Mouse (Mus musculus) small intestine, adult 2 months (tissue): Measurements from ENCODE around the gene Tubb4b.

Experiments
- CTCF ChIP-seq: fragments of 200-500 bp; IDR thresholded peaks from 2 replicates; pipeline ENCODE4 v1.5.1; 2012; ENCODE audit warnings: low read depth, mild to moderate bottlenecking, control low read depth, inconsistent platforms, low read length, moderate library complexity, mixed read lengths; ENCODE audit not compliant: insufficient replicate concordance, insufficient read length; ENCODE audit errors: extremely low read depth
- POLR2A ChIP-seq: fragments of 200-500 bp; IDR thresholded peaks from 2 replicates; pipeline ENCODE4 v1.6.1; 2012; ENCODE audit warnings: low read depth, mild to moderate bottlenecking, control low read depth, inconsistent platforms, low read length, moderate library complexity

GRCm38 (mm10) chr2:25266720-25267119 is 42.2 kb upstream of the Tubb4b start:
- TF ChIP-seq CTCF (no peak), POLR2A (no peak)
